Mouse (Mus musculus) liver, embryonic 16.5 days (tissue): ENCODE measurements around the gene Mpc1. TPM values are rescaled to one million over a fixed set of nuclear protein-coding genes. Genes with fewer than 3 reads are reported as not detected.

Source experiments
- ATAC-seq: fragments of 200-750 bp; cut with Nextera tagmentation; 2 replicates; pipeline ENCODE4 v1.8.0; 2017; ENCODE audit warnings: low read depth, mild to moderate bottlenecking, moderate number of reproducible peaks, moderate library complexity
- H3K27ac ChIP-seq: fragments of 300-500 bp; sonication (generic); 2 replicates; pipeline ENCODE4 v1.5.1; 2014; ENCODE audit warnings: mild to moderate bottlenecking, low read length
- H3K27me3 ChIP-seq: fragments of 300-500 bp; sonication (generic); 2 replicates; pipeline ENCODE4 v1.6.1; 2014; ENCODE audit warnings: low read depth, low read length, mixed read lengths; ENCODE audit not compliant: control insufficient read depth, insufficient read depth
- H3K36me3 ChIP-seq: fragments of 300-500 bp; sonication (generic); 2 replicates; pipeline ENCODE4 v1.6.1; 2014; ENCODE audit warnings: mild to moderate bottlenecking; ENCODE audit not compliant: control insufficient read depth, insufficient read depth
- H3K4me1 ChIP-seq: fragments of 300-500 bp; sonication (generic); 2 replicates; pipeline ENCODE4 v1.6.1; 2014; ENCODE audit warnings: low read depth, low read length, mixed read lengths; ENCODE audit not compliant: control insufficient read depth
- H3K4me2 ChIP-seq: fragments of 300-500 bp; sonication (generic); 2 replicates; pipeline ENCODE4 v1.6.1; 2014; ENCODE audit warnings: low read depth, low read length, mixed read lengths
- H3K4me3 ChIP-seq: fragments of 300-500 bp; sonication (generic); 2 replicates; pipeline ENCODE4 v1.5.1; 2014; ENCODE audit warnings: low read depth, mild to moderate bottlenecking, low read length
- H3K9ac ChIP-seq: fragments of 300-500 bp; sonication (generic); 2 replicates; pipeline ENCODE4 v1.6.1; 2014; ENCODE audit warnings: low read depth, low read length
- H3K9me3 ChIP-seq: fragments of 300-500 bp; sonication (generic); replicated peaks from 2 replicates; pipeline ENCODE4 v1.6.1; 2016; ENCODE audit warnings: low read length; ENCODE audit not compliant: control insufficient read depth
- WGBS: fragments of 180-500 bp; shearing (Covaris S2); extraction: QIAGEN DNeasy Blood & Tissue Kit; methylation state at CpG from one replicate; pipeline ENCODE4 v1.1.7; 2014; ENCODE audit not compliant: insufficient replicate concordance; 5-methylcytosine and 5-hydroxymethylcytosine counted together
- polyA plus RNA-seq: library from polyadenylated mRNA; unstranded; fragments of >200 nt; fragmentation: Nextera tagmentation; extraction: Ambion mirVana; gene quantifications from 2 replicates; pipeline ENCODE4 v1.2.1, GENCODE M21; 2015

Mpc1 gene
- polyA plus RNA-seq, 1 experiment from 2014 or later, result 168 TPM

DNA sequence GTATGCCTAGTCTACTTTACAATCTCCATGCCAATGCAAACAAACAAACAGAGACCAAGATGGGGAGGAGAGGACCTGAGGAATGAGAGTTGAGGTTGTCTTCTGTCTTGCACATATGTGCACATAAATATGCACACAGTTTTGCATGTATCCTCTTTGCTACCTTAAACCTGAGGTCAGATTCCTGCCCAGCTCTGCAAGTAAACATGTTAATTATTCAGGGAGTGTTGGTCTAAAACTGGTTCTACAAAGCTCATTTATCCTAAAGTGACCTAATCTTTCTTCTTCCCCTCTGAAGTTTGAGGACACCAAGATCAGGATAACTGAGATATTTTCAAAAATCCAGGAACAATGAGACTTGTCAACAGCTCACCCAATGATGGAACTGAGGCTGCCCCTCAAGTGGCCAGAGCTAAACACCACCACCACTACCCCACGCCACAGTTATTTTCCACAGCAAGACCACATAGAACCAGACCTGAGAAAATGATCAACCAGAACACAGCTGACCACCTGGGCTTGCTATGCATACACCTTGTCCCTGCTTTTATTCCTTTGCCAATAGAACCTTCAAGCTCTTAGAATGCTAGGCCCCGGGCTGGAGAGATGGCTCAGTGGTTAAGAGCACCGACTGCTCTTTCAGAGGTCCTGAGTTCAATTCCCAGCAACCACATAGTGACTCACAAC, 7.4 kb downstream of the Mpc1 start:
- no peak overlapping the region for H3K27ac ChIP-seq
- H3K36me3 ChIP-seq, result no peaks in the 10 kb centered on the region; the same call in none of the 2 replicates
- peaks cover 9% of the 10 kb centered on the region for H3K4me1 ChIP-seq
- no peak for ATAC-seq
- H3K27me3 ChIP-seq, result no peaks in the 10 kb centered on the region
- no peak overlapping the region for H3K4me2 ChIP-seq
- WGBS, result 81% methylated on average over 3 of the region's 3 CpGs
- no peak overlapping the region for H3K9ac ChIP-seq
- no peak overlapping the region for H3K4me3 ChIP-seq
- no peaks in the 10 kb centered on the region for H3K9me3 ChIP-seq

DNA sequence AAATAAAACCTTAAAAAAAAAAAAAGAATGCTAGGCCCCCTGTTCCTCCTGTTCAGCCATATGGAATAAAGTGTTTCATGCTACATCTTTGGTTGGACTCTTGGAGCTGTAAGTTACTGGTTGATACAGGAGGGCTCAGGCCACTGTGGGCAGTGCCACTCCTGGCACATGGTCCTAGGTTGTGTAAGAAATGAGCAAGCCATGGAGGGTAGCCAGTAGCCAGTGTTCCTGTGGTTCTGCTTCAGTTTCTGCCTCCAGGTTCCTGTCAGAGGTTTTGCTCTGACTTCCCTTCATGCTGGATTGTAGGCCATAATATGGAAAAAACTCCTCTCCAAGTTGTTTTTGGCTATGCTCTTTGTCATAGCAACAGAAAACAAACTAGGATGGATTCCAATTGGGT, 8.0 kb downstream of the Mpc1 start:
- ATAC-seq, result no peak
- Histone ChIP-seq H3K27me3 (no peaks in the 10 kb centered on the region), H3K4me2 (no peak overlapping the region), H3K27ac (no peak overlapping the region), H3K9me3 (no peaks in the 10 kb centered on the region), H3K9ac (no peak overlapping the region), H3K4me3 (no peak overlapping the region), H3K4me1 (peaks cover 3% of the 10 kb centered on the region; the same call in 1 of the 2 replicates), H3K36me3 (no peaks in the 10 kb centered on the region; the same call in none of the 2 replicates)

DNA sequence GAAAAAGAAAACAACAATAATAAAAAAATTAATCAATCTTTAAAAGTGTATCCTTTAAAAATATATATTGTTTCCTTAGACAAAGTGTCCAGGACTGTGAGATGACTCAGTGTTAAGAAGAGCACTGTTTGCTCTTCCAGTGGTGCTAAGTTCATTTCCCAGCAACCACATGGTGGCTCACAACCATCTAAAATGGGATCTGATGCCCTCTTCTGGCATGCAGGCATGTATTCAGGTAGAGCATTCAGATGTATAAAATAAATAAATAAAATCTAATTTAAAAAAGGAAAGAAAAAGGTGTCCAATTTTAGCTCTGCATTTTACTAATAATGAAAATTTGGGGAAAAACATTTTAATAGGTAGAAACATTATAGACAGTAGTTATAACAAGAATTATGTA, 13.1 kb downstream of the Mpc1 start:
- H3K27ac ChIP-seq, result no peak overlapping the region

DNA sequence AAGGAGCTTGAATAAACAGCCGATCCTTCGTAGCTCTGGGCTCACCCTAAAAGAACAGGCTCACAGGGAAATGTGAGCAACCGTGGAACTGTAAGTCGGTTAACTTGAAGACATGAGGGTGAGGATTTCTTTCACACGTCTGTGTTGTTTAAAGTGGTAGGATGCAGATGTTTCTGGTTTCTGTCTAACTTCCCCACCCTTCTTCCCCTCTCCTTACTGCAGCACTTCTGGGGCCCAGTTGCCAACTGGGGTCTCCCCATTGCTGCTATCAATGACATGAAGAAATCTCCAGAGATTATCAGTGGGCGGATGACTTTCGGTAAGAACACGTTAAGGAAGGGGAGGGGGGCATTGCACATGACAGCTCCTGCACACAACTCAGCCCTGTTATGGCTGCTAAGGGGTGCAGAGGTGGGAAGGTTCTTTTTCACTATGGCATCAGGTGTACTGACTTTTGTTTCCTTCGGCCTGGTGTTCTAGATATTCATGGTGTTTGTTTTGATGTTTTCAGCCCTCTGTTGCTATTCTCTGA, 13.7 kb downstream of the Mpc1 start:
- Histone ChIP-seq H3K4me1 (no peaks in the 10 kb centered on the region), H3K27ac (no peak overlapping the region), H3K36me3 (no peaks in the 10 kb centered on the region), H3K4me3 (no peak overlapping the region), H3K9ac (no peak overlapping the region), H3K27me3 (no peaks in the 10 kb centered on the region), H3K4me2 (no peak overlapping the region), H3K9me3 (no peaks in the 10 kb centered on the region)
- WGBS, result 61% methylated on average over 9 of the region's 9 CpGs
- no peak for ATAC-seq

More for the DNA sequence above, 13.1 kb downstream of the Mpc1 start:
- H3K36me3 ChIP-seq, result no peaks in the 10 kb centered on the region
- no peak overlapping the region for H3K9ac ChIP-seq
- no peaks in the 10 kb centered on the region for H3K9me3 ChIP-seq
- ATAC-seq, result no peak
- no peaks in the 10 kb centered on the region for H3K4me1 ChIP-seq
- H3K27me3 ChIP-seq, result no peaks in the 10 kb centered on the region
- no peak overlapping the region for H3K4me2 ChIP-seq
- no peak overlapping the region for H3K4me3 ChIP-seq

DNA sequence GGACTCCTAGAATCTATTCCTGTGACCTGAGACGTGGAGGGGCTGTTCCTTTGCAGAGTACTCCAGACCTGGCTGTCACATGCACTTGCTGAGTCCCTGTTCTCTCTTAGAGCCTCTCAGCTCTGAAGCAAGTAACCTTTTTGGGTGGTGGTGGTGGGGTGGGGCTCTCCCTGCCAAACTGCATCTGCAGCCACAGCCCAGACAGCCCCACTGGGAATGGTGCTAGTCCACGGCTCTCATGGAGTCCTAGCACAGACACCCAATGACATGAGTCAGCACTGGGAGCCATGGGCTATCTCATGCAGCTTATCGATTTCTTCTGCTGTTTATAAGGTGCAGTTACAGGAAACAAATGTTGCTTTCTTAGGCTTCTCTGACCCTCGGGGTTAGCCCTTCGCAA, 15.0 kb downstream of the Mpc1 start:
- Histone ChIP-seq H3K4me1 (no peaks in the 10 kb centered on the region), H3K27me3 (no peaks in the 10 kb centered on the region), H3K9ac (no peak overlapping the region), H3K4me3 (no peak overlapping the region), H3K4me2 (no peak overlapping the region), H3K9me3 (no peaks in the 10 kb centered on the region), H3K27ac (no peak overlapping the region), H3K36me3 (no peaks in the 10 kb centered on the region)
- WGBS, result 71% methylated on average over 5 of the region's 5 CpGs
- no peak for ATAC-seq

DNA sequence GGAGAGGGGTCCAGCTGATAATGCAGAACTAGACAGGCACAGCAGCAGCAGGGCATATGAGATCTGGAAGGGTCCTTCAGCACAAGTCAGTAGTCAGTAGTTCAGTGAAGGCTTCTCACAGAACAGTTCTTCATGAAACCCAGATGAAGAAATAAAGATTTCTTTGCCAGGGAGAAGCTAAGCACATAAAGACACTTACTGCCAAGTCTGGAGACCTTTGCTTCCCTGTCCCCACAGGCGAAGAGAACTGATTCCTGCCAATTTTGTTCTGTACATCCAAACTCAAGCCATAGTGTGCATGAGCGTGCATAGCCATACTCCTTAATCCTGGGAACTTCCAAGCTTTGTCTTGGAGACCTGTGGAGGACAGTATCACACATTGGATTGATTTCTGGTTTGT, 15.6 kb downstream of the Mpc1 start:
- Histone ChIP-seq H3K27ac (no peak overlapping the region), H3K36me3 (no peaks in the 10 kb centered on the region), H3K4me1 (no peaks in the 10 kb centered on the region), H3K9me3 (no peaks in the 10 kb centered on the region), H3K4me3 (no peak overlapping the region), H3K4me2 (no peak overlapping the region), H3K9ac (no peak overlapping the region), H3K27me3 (no peaks in the 10 kb centered on the region)
- ATAC-seq, result no peak
- WGBS, result 71% methylated on average over 2 of the region's 2 CpGs

DNA sequence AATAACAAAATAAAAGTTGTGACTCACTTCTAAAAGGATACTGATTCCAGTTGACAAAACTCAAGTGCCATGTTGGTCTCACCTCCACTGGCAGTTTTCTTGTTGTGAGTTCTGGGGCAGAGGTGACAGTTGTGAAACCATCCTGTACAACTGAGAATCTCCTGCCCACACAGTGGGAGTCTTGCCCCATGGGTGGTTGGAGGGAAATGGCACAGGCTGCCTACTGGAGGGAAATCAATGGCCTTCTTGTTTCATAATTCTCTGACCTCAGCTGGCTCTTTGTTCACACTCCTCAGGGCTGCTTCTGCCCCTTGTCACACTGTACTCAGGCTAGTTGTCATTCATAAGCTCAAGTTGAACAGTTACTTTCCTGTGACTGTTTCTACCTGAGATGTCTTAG, 16.8 kb downstream of the Mpc1 start:
- H3K4me3 ChIP-seq, result no peak overlapping the region
- no peak overlapping the region for H3K27ac ChIP-seq
- no peak overlapping the region for H3K9ac ChIP-seq
- H3K4me2 ChIP-seq, result no peak overlapping the region
- no peaks in the 10 kb centered on the region for H3K27me3 ChIP-seq
- no peak for ATAC-seq
- no peaks in the 10 kb centered on the region for H3K9me3 ChIP-seq
- no peaks in the 10 kb centered on the region for H3K4me1 ChIP-seq
- H3K36me3 ChIP-seq, result no peaks in the 10 kb centered on the region

DNA sequence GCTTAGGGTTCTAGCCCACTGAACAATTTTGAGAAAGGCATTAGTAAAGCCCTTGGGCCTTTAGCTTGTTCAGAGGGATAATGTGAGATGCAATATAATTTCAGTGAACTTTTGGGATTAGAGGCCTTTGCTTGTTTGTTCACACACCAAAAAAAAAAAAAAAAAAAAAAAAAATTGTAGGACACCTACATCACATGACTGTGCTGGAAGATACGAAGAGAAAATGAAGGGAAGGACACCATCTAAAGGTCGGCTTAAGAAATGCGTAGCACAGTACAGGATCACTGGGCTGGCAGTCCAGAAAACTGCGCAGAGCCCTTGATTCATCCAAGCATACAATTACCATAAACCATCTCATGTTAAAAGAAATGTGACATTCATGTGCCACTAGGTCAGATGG, 18.8 kb downstream of the Mpc1 start:
- Histone ChIP-seq H3K36me3 (no peaks in the 10 kb centered on the region), H3K4me1 (no peaks in the 10 kb centered on the region), H3K4me2 (no peak overlapping the region), H3K4me3 (no peak overlapping the region), H3K27me3 (no peaks in the 10 kb centered on the region), H3K27ac (no peak overlapping the region), H3K9me3 (no peaks in the 10 kb centered on the region), H3K9ac (no peak overlapping the region)
- ATAC-seq, result no peak
- WGBS, result 60% methylated on average over 4 of the region's 4 CpGs

DNA sequence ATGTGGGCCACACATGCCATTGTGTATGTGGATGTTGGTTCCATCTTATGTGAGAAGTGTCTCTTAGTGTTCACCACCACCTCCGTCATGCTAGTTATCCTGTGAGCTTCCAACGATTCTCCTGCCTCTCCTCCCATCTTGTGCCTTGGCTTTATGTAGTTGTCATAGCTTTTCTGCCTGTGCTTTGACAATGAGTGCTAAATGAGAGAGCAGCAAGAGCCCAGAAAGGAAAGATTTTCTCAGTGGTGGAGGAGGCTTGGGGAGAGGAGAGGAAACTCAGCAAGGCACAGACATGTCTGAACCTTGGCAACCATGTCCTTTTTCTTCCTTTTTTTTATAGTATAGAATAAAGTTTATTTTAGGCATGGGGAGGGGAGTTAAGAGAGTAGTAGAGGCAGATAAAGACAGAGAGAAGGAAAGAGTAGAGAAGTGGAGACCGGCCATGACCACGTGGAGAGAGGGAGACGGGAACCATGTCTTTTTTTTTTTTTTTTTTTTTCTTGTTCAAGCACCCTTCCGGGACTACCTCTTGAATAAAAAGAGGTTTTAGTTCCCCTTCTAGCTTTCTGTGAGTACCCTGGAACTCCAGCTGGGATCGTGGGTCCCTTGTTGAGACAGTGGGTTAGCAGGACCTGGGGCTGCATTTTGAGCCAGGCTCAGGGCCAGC, 20.2 kb downstream of the Mpc1 start:
- Histone ChIP-seq H3K4me3 (no peak overlapping the region), H3K9ac (no peak overlapping the region), H3K36me3 (no peaks in the 10 kb centered on the region), H3K27me3 (no peaks in the 10 kb centered on the region), H3K9me3 (no peaks in the 10 kb centered on the region), H3K27ac (no peak overlapping the region), H3K4me2 (no peak overlapping the region), H3K4me1 (no peaks in the 10 kb centered on the region)
- ATAC-seq, result no peak
- WGBS, result 52% methylated on average over 7 of the region's 7 CpGs
